Mouse (Mus musculus) liver, postnatal 0 days (tissue): ENCODE results near the gene Smbd1. TPM values are rescaled to one million over a fixed set of nuclear protein-coding genes. Genes with fewer than 3 reads are reported as not detected.

Source experiments
- ATAC-seq: fragments of 200-750 bp; cut with Nextera tagmentation; 2 replicates; pipeline ENCODE4 v1.8.0; 2017; ENCODE audit warnings: mild to moderate bottlenecking, moderate library complexity
- DNase-seq: peaks from one replicate; pipeline ENCODE4 v3.0.0-alpha.2; 2016
- H3K27ac ChIP-seq: fragments of 300-500 bp; sonication (generic); 2 replicates; pipeline ENCODE4 v1.5.1; 2014; ENCODE audit warnings: antibody characterized with exemption, moderate library complexity, mild to moderate bottlenecking, low read depth
- H3K27me3 ChIP-seq: fragments of 300-500 bp; sonication (generic); 2 replicates; pipeline ENCODE4 v1.6.1; 2014; ENCODE audit warnings: low read length, control low read depth, mixed read lengths; ENCODE audit not compliant: insufficient read depth
- H3K36me3 ChIP-seq: fragments of 300-500 bp; sonication (generic); replicated peaks from 2 replicates; pipeline ENCODE4 v1.6.1; 2014; ENCODE audit warnings: mild to moderate bottlenecking, control low read depth, low read length, moderate library complexity, mixed read lengths; ENCODE audit not compliant: insufficient read depth
- H3K4me1 ChIP-seq: fragments of 300-500 bp; sonication (generic); 2 replicates; pipeline ENCODE4 v1.6.1; 2014; ENCODE audit warnings: antibody characterized with exemption, mild to moderate bottlenecking, control low read depth; ENCODE audit not compliant: insufficient read depth
- H3K4me2 ChIP-seq: fragments of 300-500 bp; sonication (generic); 2 replicates; pipeline ENCODE4 v1.6.1; 2014; ENCODE audit warnings: low read depth, mild to moderate bottlenecking, low read length, moderate library complexity, mixed read lengths
- H3K4me3 ChIP-seq: fragments of 300-500 bp; sonication (generic); 2 replicates; pipeline ENCODE4 v1.5.1; 2014; ENCODE audit warnings: low read depth, low read length
- H3K9ac ChIP-seq: fragments of 300-500 bp; sonication (generic); replicated peaks from 2 replicates; pipeline ENCODE4 v1.6.1; 2014; ENCODE audit warnings: mild to moderate bottlenecking, moderate library complexity
- H3K9me3 ChIP-seq: fragments of 300-500 bp; sonication (generic); 2 replicates; pipeline ENCODE4 v1.6.1; 2016; ENCODE audit warnings: mild to moderate bottlenecking, control low read depth, low read length, mixed read lengths
- CTCF ChIP-seq: sonication (generic); IDR thresholded peaks from 2 replicates; pipeline ENCODE4 v1.5.1; 2016; ENCODE audit warnings: antibody characterized with exemption, low read depth
- EP300 ChIP-seq: IDR thresholded peaks from 2 replicates; pipeline ENCODE4 v1.6.1; 2016; ENCODE audit warnings: antibody characterized with exemption, low read depth, mild to moderate bottlenecking
- WGBS: fragments of 180-500 bp; shearing (Covaris S2); extraction: QIAGEN DNeasy Blood & Tissue Kit; methylation state at CpG from one replicate; pipeline ENCODE4 v1.1.7; 2014; ENCODE audit not compliant: insufficient replicate concordance; 5-methylcytosine and 5-hydroxymethylcytosine counted together
- polyA plus RNA-seq: library from polyadenylated mRNA; unstranded; fragments of >200 nt; fragmentation: Nextera tagmentation; extraction: Ambion mirVana; gene quantifications from 2 replicates; pipeline ENCODE4 v1.2.1, GENCODE M21; 2015

Gene Smbd1
- polyA plus RNA-seq = 0.33 TPM in 1 of 2 replicates, not detected in the other

GRCm38 (mm10) chr16:32810321-32810720, at the start of gene Smbd1:
Smbd1 (minus strand) TSS chr16:32810477.
- Histone ChIP-seq H3K27ac (no peak within 1 kb of the TSS), H3K36me3 (no peaks in the 10 kb centered on the region), H3K27me3 (no peaks in the 10 kb centered on the region), H3K4me1 (peaks cover 21% of the 10 kb centered on the region), H3K9ac (no peak within 1 kb of the TSS), H3K9me3 (no peaks in the 10 kb centered on the region), H3K4me3 (no peak within 1 kb of the TSS), H3K4me2 (no peak within 1 kb of the TSS)
- WGBS = 81% methylated on average over 4 of the region's 4 CpGs
- TF ChIP-seq CTCF (no peak), EP300 (no peak)
- ATAC-seq = no peak
- no peak for DNase-seq

GRCm38 (mm10) chr16:32858771-32859636, 48.7 kb upstream of the Smbd1 start:
- Histone ChIP-seq H3K27me3 (no peaks in the 10 kb centered on the region), H3K4me1 (no peaks in the 10 kb centered on the region), H3K9me3 (no peaks in the 10 kb centered on the region), H3K27ac (no peak overlapping the region), H3K4me2 (no peak overlapping the region), H3K4me3 (no peak overlapping the region), H3K9ac (no peak overlapping the region), H3K36me3 (0 out of 2 replicates have a peak, but pooled peaks cover 3% of the 10 kb centered on the region)
- 62% methylated on average over 12 of the region's 12 CpGs for WGBS
- no peak for TF ChIP-seq CTCF
- no peak for TF ChIP-seq EP300
- ATAC-seq (no peak), DNase-seq (no peak)

GRCm38 (mm10) chr16:32858356-32858755, 48.1 kb upstream of the Smbd1 start:
- WGBS = 51% methylated on average over 4 of the region's 4 CpGs
- H3K4me2 ChIP-seq = no peak overlapping the region
- H3K4me3 ChIP-seq = no peak overlapping the region
- TF ChIP-seq EP300 (no peak), CTCF (no peak)
- no peaks in the 10 kb centered on the region for H3K9me3 ChIP-seq
- no peak overlapping the region for H3K27ac ChIP-seq
- H3K4me1 ChIP-seq = no peaks in the 10 kb centered on the region
- DNase-seq (no peak), ATAC-seq (no peak)
- no peak overlapping the region for H3K9ac ChIP-seq
- no peaks in the 10 kb centered on the region for H3K27me3 ChIP-seq
- 0 out of 2 replicates have a peak, but pooled peaks cover 3% of the 10 kb centered on the region for H3K36me3 ChIP-seq

GRCm38 (mm10) chr16:32856751-32857150, 46.5 kb upstream of the Smbd1 start:
- Histone ChIP-seq H3K4me1 (no peaks in the 10 kb centered on the region), H3K36me3 (0 out of 2 replicates have a peak, but pooled peaks cover 3% of the 10 kb centered on the region), H3K27ac (no peak overlapping the region), H3K27me3 (no peaks in the 10 kb centered on the region), H3K4me3 (no peak overlapping the region), H3K9ac (no peak overlapping the region), H3K9me3 (no peaks in the 10 kb centered on the region), H3K4me2 (no peak overlapping the region)
- WGBS = 90% methylated on average over 3 of the region's 3 CpGs
- DNase-seq = no peak
- TF ChIP-seq EP300 (no peak), CTCF (no peak)
- no peak for ATAC-seq

- Histone ChIP-seq H3K9me3 (no peaks in the 10 kb centered on the region), H3K4me3 (no peak overlapping the region), H3K4me1 (no peaks in the 10 kb centered on the region), H3K27me3 (no peaks in the 10 kb centered on the region), H3K27ac (peak overlapping the region; percentile 13; the same call in 1 of the 2 replicates), H3K4me2 (no peak overlapping the region), H3K9ac (no peak overlapping the region), H3K36me3 (peaks cover 5% of the 10 kb centered on the region; the same call in 1 of the 2 replicates)
- ATAC-seq (0 out of 2 replicates have a peak, but pooled peaks have one; percentile 23), DNase-seq (no peak)
- TF ChIP-seq EP300 (no peak), CTCF (no peak)
- WGBS = 52% methylated on average over 2 of the region's 2 CpGs
Observed at GRCm38 (mm10) chr16:32854050-32854571, 43.8 kb upstream of the Smbd1 start.

- peaks cover 5% of the 10 kb centered on the region; the same call in 1 of the 2 replicates for H3K36me3 ChIP-seq
- H3K27ac ChIP-seq = peak overlapping the region; percentile 13; the same call in 1 of the 2 replicates
Observed at GRCm38 (mm10) chr16:32853492-32854049, 43.3 kb upstream of the Smbd1 start.

More at GRCm38 (mm10) chr16:32853492-32854049, 43.3 kb upstream of the Smbd1 start:
- DNase-seq = no peak
- Histone ChIP-seq H3K4me2 (no peak overlapping the region), H3K9ac (no peak overlapping the region), H3K4me3 (no peak overlapping the region), H3K27me3 (no peaks in the 10 kb centered on the region), H3K9me3 (no peaks in the 10 kb centered on the region), H3K4me1 (no peaks in the 10 kb centered on the region)
- peak; percentile 59 for ATAC-seq
- 59% methylated on average over 13 of the region's 13 CpGs for WGBS
- TF ChIP-seq EP300 = peak; percentile 42
- TF ChIP-seq CTCF = no peak
